Mouse (Mus musculus) MEL-GATA-1-ER (cell line): Measurements from ENCODE around the gene Plgrkt.

Source experiments
- DNase-seq: peaks from one replicate; pipeline ENCODE4 v3.0.0-alpha.2; 2012; ENCODE audit warnings: low read depth; ENCODE audit errors: extremely low read depth

The Plgrkt gene

GRCm38 (mm10) chr19:29354895-29355877 lies 12.0 kb downstream of the Plgrkt start:
- peak; percentile 93 for DNase-seq

DNA sequence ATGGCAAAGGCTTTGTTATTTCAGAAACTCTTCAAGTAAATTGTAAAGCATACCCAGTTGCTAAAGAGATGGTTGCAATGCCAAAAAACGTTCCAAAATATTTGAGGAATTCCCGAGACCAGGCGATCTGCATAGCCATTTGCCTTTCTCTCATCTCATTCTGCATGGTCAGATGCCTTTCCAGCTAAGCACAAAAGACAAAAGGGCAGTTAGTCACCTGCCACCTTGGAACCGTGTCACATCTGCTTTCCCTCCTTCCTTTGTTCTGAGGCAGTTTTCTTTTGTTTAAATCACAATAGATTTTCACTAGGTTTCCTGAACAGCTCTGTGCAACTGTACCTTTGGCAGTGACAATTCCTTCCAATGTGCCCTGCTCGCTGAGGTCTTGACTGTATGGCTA lies 16.2 kb downstream of the Plgrkt start:
- DNase-seq = no peak

- DNase-seq = no peak
Measured at GRCm38 (mm10) chr19:29345636-29346035, 21.6 kb downstream of the Plgrkt start.

DNA sequence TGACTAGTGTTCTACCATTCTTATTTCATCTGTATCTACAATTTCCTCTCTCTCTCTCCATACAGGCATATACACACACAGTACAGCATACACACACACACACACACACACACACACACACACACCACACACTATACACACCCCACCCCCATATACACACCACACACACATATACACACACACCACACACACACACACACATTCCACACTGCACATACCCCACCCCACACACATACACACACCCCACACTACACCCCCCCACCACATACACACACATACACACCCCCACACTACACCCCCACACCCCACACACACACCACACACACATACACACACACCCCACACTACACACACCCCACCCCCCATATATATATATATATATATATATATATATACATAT lies 22.3 kb downstream of the Plgrkt start:
- DNase-seq = no peak

DNA sequence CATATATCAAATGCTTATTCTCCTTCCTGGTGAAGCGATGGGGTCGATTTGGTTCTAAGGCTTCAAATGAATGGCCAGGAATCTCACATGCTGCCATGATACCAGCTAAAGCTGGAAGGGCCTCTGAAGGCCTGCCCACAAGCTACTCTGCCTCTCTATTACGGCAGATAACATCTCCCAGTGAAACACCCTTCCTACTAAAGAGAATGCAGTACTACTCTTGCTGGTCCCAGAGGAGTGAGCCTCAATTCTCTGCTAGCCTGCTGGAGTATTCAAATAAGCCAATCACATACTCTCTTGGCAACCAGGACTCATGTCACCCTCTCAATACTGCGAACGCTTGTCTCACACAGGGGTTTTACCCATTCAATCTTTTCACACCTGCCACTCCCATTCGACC lies 24.9 kb downstream of the Plgrkt start:
- no peak for DNase-seq

GRCm38 (mm10) chr19:29341029-29341428 lies 26.2 kb downstream of the Plgrkt start:
- DNase-seq = no peak

- no peak for DNase-seq
Measured at GRCm38 (mm10) chr19:29336624-29337023, 30.6 kb downstream of the Plgrkt start.

- no peak for DNase-seq
Measured at GRCm38 (mm10) chr19:29334068-29334745, 33.0 kb downstream of the Plgrkt start, which contains the start of gene Rln1. TSS of gene Rln1 (minus strand) at chr19:29334670.

DNA sequence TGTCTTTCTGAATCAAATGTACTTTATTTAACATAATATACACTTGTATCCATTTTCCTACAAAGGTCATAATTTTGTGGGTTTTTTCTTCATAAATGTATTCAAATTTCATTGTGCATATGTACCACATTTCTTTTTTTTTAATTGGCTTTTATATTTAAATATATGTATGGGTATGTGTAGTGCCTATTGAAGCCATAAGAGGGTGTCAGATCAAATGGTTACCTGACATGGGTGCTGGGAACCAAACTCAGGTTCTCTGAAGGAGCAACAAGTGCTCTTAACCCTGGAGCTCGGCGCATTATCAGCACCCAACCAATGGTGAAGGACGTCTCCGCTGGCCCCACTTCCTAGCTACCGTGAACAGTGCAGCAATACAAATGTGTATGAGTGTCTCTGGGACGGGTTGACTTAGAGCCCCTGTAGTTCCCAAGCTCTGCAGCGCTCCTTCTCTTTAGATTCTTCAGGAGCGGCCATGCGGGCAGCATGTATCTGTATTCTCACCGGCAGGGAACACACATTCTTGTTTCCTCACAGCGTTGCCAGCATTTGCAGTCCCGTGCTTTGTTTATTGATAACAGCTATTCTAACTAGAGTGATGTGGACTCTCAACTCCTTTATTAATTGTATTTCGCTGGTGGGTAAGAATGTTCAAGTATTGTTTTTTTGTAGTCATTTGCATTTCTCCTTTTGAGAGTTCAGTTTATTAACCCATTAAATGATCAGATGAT lies 40.2 kb downstream of the Plgrkt start:
- peak; percentile 45 for DNase-seq

GRCm38 (mm10) chr19:29326396-29326795 lies 40.8 kb downstream of the Plgrkt start:
- no peak for DNase-seq

DNA sequence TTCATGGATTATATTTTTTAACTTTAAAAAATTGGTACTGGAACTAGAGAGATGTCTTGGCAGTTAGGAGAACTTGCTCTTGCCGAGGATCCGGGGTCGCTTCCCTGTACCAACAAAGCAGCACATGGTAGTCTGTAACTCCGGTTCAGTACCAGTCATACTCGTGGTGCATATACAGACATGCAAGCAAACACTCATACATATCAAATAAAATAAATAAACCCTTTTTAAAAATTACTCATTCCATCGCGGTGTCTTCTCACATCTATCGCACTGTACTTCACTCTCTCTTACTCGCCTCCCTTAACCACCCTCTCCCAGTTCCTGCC lies 41.4 kb downstream of the Plgrkt start:
- DNase-seq = no peak

GRCm38 (mm10) chr19:29325053-29325851 lies 41.9 kb downstream of the Plgrkt start, which contains the start of gene Insl6:
TSS of gene Insl6 (minus strand) at chr19:29325356.
- DNase-seq = peak; percentile 82

DNA sequence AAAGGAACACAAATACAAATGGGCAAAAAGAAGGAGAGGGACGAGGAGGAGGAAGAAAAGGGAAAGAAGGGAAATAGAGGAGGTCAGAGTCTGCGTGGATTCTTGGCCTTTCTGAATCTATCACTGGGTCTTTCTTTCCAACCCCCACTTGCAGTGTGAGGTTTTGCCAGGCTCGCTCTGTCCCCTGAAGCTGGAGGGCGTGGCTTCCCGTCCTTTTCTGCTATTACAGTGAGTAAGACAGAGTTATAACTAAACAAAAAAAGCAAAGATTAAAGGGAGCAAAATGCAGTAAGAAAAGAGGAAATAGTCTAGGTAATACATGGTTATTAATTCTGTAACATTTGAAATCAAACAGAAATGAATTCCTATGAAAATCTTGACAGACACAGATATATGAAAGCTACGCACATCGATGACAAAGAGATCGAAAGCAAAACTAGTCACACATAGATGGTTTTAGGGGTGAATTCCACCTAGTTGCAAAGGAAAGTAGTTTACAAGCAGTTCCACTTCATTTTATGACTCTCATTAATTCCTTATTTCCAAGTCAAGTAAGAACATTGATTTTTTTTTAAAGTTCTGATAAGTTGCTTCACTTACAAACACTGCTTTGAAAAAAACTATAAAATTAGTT lies 43.7 kb downstream of the Plgrkt start:
- DNase-seq = peak; percentile 70

DNA sequence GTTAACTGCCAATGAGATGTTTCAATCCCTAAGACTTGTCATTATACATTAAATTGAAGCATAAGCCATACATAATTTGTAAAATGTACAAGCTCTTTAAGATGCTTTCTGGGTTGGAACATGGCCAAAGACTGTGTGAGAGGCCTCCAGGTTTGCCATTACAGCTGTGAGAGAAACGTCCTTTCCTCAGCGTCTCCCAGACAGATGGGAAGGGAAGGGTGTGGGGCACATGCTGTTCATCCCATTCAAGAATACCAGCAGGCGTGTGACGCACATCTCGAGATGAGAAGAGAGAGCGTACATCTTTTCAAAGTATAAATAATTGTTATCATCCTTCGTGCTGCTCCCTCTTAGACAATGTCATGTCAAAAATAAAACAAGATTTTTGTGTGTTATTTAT lies 54.5 kb downstream of the Plgrkt start:
- DNase-seq = no peak

GRCm38 (mm10) chr19:29311791-29312190 lies 55.4 kb downstream of the Plgrkt start:
- no peak for DNase-seq

- DNase-seq = peak; percentile 25
Measured at GRCm38 (mm10) chr19:29308832-29309231, 58.4 kb downstream of the Plgrkt start.

DNA sequence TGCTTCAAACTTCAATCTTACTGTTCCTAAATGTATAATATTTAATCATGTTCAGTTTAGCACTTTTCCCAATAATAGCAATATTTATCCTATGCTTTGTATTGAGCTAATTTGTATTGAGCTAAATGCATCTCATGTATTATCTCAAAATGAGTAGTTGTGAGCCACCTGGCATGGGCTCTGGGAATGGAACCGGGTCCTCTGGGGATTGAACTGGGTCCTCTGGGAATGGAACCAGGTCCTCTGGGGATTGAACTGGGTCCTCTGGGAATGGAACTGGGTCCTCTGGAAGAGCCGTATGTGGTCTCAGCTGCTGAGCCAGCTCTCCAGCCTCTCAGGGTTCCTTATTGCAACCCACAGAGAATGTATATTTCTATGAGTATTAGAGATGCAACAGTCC lies 65.1 kb downstream of the Plgrkt start:
- DNase-seq = no peak

DNA sequence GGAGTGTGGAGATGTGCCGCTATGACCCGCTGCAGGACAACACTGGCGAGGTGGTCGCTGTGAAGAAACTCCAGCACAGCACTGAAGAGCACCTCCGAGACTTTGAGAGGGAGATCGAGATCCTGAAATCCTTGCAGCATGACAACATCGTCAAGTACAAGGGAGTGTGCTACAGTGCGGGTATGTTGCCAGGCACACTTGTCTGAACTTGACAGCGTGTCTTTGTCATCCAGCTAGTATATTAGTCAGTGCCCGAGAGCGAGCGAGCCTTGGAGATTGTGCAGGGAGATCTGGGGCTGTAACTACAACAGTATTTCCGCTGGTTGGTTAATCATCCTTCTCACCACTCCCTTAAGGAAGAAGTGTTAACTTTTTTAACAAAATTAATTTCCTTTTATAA lies 66.3 kb downstream of the Plgrkt start:
- DNase-seq = no peak
